Mouse (Mus musculus): ENCODE measurements around the gene Hapln1. TPM values are rescaled to one million over a fixed set of nuclear protein-coding genes. Genes with fewer than 3 reads are reported as not detected.

Hapln1 gene
- polyA plus RNA-seq, 2 experiments, result 46.1 to 91.9 TPM

DNA sequence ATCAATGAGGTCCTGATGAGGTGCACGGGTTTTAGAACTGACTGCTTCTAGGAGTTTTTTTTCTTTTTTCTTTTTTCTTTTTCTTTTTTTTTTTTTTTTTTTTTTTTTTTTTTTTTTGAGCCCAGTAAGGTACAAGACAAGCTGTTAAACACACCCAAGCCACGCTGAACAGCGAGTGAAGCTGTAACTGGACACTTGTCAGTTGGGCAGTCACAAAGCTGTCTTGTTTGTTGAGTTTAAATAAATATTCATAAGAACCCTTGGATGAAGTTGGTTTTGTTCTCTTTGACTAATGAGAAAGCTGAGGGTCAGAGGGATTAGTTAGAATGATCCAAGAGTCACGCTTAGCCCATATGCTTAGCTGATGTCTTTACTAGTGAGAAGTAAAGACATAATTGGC is 55.5 kb downstream of the Hapln1 start:
- WGBS, result 82% methylated on average over 4 of the region's 4 CpGs
- Histone ChIP-seq H3K4me3 (replicated peaks; ENCODE audit: low read length) (no peak overlapping the region), H3K36me3 (ENCODE audit: control insufficient read depth, insufficient read depth, low read length) (no peaks in the 10 kb centered on the region), H3K9ac (ENCODE audit: low read depth, low read length, severe bottlenecking) (no peak overlapping the region), H3K9me3 (ENCODE audit: control insufficient read depth, low read length) (0 out of 2 replicates have a peak, but pooled peaks cover 7% of the 10 kb centered on the region), H3K27me3 (ENCODE audit: control insufficient read depth, insufficient read depth, low read length) (no peaks in the 10 kb centered on the region), H3K27ac (replicated peaks; ENCODE audit: low read depth, low read length) (no peak overlapping the region), H3K4me1 (ENCODE audit: control insufficient read depth, insufficient read depth, low read length) (no peaks in the 10 kb centered on the region), H3K4me2 (replicated peaks; ENCODE audit: low read depth, low read length, severe bottlenecking) (no peak overlapping the region)
- ATAC-seq (ENCODE audit: low FRiP score, low read depth), result no peak
- DNase-seq (ENCODE audit: low spot score), result no peak
- no peak for TF ChIP-seq POLR2A (IDR thresholded peaks at IDR 0.05; ENCODE audit: borderline replicate concordance, extremely low read depth, insufficient read depth, insufficient read length)

DNA sequence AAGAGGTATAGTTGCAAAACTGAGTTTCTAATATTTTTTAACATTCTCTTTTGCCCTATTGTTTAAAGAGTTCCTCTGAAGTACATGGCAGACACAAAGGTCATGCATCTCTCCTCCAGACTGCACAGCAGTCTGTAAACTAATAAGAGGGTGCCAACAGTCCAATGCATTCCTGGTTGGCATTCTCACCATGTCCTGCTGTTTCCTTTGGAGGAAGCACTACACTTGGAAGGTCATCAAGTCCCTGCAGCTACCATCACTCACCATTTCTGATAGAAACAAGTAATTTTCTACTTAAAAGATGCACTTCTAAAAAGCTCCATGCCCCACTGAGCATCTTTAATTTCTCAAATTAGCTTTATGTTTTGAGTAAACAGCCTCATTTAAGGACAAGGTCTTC is 57.8 kb downstream of the Hapln1 start:
- no peak for ATAC-seq (ENCODE audit: low FRiP score, low read depth)
- Histone ChIP-seq H3K9ac (ENCODE audit: low read depth, low read length, severe bottlenecking) (no peak overlapping the region), H3K36me3 (ENCODE audit: control insufficient read depth, insufficient read depth, low read length) (no peaks in the 10 kb centered on the region), H3K27ac (replicated peaks; ENCODE audit: low read depth, low read length) (no peak overlapping the region), H3K9me3 (ENCODE audit: control insufficient read depth, low read length) (0 out of 2 replicates have a peak, but pooled peaks cover 7% of the 10 kb centered on the region), H3K4me1 (ENCODE audit: control insufficient read depth, insufficient read depth, low read length) (no peaks in the 10 kb centered on the region), H3K4me2 (replicated peaks; ENCODE audit: low read depth, low read length, severe bottlenecking) (no peak overlapping the region), H3K4me3 (replicated peaks; ENCODE audit: low read length) (no peak overlapping the region), H3K27me3 (ENCODE audit: control insufficient read depth, insufficient read depth, low read length) (no peaks in the 10 kb centered on the region)
- no peak for DNase-seq (ENCODE audit: low spot score)
- no peak for TF ChIP-seq POLR2A (IDR thresholded peaks at IDR 0.05; ENCODE audit: borderline replicate concordance, extremely low read depth, insufficient read depth, insufficient read length)

DNA sequence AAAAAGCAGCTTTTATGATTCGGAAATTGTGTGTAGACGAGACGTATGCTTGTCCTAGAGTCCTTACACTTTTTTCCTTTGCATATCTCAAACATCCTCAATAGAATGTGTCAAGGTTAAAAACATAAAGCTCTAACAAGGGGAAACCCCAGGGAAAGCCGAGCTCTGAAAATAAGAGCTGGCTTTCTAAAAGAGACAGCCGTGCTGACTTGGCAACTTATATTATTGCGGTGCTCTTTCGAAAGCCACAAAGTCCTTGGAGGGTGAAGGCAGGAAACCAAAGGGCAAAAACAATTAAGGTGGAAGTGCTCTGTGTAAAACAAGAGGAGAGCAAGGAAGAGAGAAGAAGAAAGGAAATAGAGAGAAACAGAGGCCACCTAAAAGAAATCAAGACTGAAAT is 60.9 kb downstream of the Hapln1 start:
- TF ChIP-seq POLR2A (IDR thresholded peaks at IDR 0.05; ENCODE audit: borderline replicate concordance, extremely low read depth, insufficient read depth, insufficient read length), result no peak
- no peaks in the 10 kb centered on the region for H3K4me1 ChIP-seq (ENCODE audit: control insufficient read depth, insufficient read depth, low read length)
- H3K9ac ChIP-seq (ENCODE audit: low read depth, low read length, severe bottlenecking), result no peak overlapping the region
- ATAC-seq (ENCODE audit: low FRiP score, low read depth) (no peak), DNase-seq (ENCODE audit: low spot score) (no peak)
- H3K9me3 ChIP-seq (ENCODE audit: control insufficient read depth, low read length), result no peaks in the 10 kb centered on the region
- WGBS, result 54% methylated on average over 7 of the region's 7 CpGs
- no peak overlapping the region for H3K4me3 ChIP-seq (replicated peaks; ENCODE audit: low read length)
- H3K27ac ChIP-seq (replicated peaks; ENCODE audit: low read depth, low read length), result no peak overlapping the region
- H3K36me3 ChIP-seq (ENCODE audit: control insufficient read depth, insufficient read depth, low read length), result no peaks in the 10 kb centered on the region
- H3K27me3 ChIP-seq (ENCODE audit: control insufficient read depth, insufficient read depth, low read length), result no peaks in the 10 kb centered on the region
- H3K4me2 ChIP-seq (replicated peaks; ENCODE audit: low read depth, low read length, severe bottlenecking), result no peak overlapping the region

DNA sequence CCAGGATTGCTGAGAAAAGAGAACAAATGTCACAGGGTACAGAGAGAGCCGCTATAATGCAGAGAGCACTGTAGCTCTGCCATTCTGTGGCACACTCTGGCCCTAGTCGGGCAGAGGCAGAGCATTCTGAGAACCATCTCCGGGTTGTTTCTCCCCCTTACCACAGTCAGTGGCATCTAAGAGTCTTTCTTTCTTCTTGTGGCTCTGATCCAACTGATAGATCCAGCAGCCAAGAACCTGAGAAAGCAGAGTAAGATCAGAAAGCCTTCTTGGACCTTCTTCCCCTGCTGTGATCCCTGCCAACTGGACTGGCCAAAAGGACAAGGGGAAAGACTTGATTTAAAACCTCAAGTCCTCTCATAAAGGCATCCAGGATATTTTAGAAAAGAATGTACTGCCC is 63.7 kb downstream of the Hapln1 start:
- no peak overlapping the region for H3K27ac ChIP-seq (replicated peaks; ENCODE audit: low read depth, low read length)
- no peak for TF ChIP-seq POLR2A (IDR thresholded peaks at IDR 0.05; ENCODE audit: borderline replicate concordance, extremely low read depth, insufficient read depth, insufficient read length)
- no peak overlapping the region for H3K4me3 ChIP-seq (replicated peaks; ENCODE audit: low read length)
- H3K9ac ChIP-seq (ENCODE audit: low read depth, low read length, severe bottlenecking), result no peak overlapping the region
- no peak for ATAC-seq (ENCODE audit: low FRiP score, low read depth)
- H3K4me2 ChIP-seq (replicated peaks; ENCODE audit: low read depth, low read length, severe bottlenecking), result no peak overlapping the region
- no peaks in the 10 kb centered on the region for H3K36me3 ChIP-seq (ENCODE audit: control insufficient read depth, insufficient read depth, low read length)
- no peaks in the 10 kb centered on the region for H3K4me1 ChIP-seq (ENCODE audit: control insufficient read depth, insufficient read depth, low read length)
- no peaks in the 10 kb centered on the region for H3K9me3 ChIP-seq (ENCODE audit: control insufficient read depth, low read length)
- WGBS, result 83% methylated on average over 3 of the region's 3 CpGs
- DNase-seq (ENCODE audit: low spot score), result no peak
- no peaks in the 10 kb centered on the region for H3K27me3 ChIP-seq (ENCODE audit: control insufficient read depth, insufficient read depth, low read length)

DNA sequence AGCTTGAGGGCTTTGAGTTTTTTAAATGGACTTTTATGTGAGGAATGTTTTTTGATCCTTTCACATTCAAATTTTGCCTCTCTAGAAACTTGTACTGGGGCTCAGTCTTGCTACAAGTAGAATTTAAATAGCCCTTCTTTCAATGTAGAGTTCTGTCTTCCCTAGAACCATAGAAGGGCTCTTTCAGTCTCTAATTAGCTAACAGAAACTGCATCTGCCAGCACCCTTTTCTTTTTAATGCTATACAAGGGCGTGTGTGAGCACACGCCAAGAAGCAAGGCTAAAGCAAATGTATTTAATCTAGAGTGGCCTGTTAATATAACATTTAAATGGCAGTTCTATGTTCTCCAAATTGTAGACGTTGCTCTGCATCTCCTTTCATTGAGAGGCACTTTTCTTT is 67.8 kb downstream of the Hapln1 start:
- Histone ChIP-seq H3K9me3 (ENCODE audit: control insufficient read depth, low read length) (no peaks in the 10 kb centered on the region), H3K9ac (ENCODE audit: low read depth, low read length, severe bottlenecking) (no peak overlapping the region), H3K27me3 (ENCODE audit: control insufficient read depth, insufficient read depth, low read length) (no peaks in the 10 kb centered on the region), H3K4me3 (replicated peaks; ENCODE audit: low read length) (no peak overlapping the region), H3K4me1 (ENCODE audit: control insufficient read depth, insufficient read depth, low read length) (no peaks in the 10 kb centered on the region), H3K36me3 (ENCODE audit: control insufficient read depth, insufficient read depth, low read length) (no peaks in the 10 kb centered on the region), H3K27ac (replicated peaks; ENCODE audit: low read depth, low read length) (no peak overlapping the region), H3K4me2 (replicated peaks; ENCODE audit: low read depth, low read length, severe bottlenecking) (no peak overlapping the region)
- ATAC-seq (ENCODE audit: low FRiP score, low read depth) (no peak), DNase-seq (ENCODE audit: low spot score) (no peak)
- 71% methylated on average over 3 of the region's 3 CpGs for WGBS
- TF ChIP-seq POLR2A (IDR thresholded peaks at IDR 0.05; ENCODE audit: borderline replicate concordance, extremely low read depth, insufficient read depth, insufficient read length), result no peak

DNA sequence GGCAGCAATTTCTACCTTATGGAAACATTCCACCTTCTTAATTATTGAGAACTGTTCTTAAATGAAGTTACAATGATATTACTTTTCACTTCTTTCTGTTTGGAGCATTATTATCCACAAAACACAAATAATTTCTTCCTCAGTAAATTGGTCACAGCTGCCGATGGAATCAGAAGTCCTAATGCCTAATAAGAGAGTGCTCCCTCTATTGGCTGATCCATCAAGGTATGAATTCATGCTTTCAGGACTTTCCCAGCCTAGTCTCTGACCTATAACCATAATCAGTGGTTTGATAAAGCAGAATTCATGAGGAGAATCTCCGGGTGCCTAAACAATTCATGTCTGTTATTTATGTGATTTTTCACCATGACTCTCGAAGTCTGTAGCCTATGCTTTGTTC is 79.5 kb downstream of the Hapln1 start:
- Histone ChIP-seq H3K4me3 (replicated peaks; ENCODE audit: low read length) (no peak overlapping the region), H3K4me1 (ENCODE audit: control insufficient read depth, insufficient read depth, low read length) (no peaks in the 10 kb centered on the region), H3K9ac (ENCODE audit: low read depth, low read length, severe bottlenecking) (no peak overlapping the region), H3K9me3 (ENCODE audit: control insufficient read depth, low read length) (no peaks in the 10 kb centered on the region), H3K36me3 (ENCODE audit: control insufficient read depth, insufficient read depth, low read length) (no peaks in the 10 kb centered on the region), H3K4me2 (replicated peaks; ENCODE audit: low read depth, low read length, severe bottlenecking) (no peak overlapping the region), H3K27me3 (ENCODE audit: control insufficient read depth, insufficient read depth, low read length) (no peaks in the 10 kb centered on the region), H3K27ac (replicated peaks; ENCODE audit: low read depth, low read length) (no peak overlapping the region)
- ATAC-seq (ENCODE audit: low FRiP score, low read depth) (no peak), DNase-seq (ENCODE audit: low spot score) (no peak)
- no peak for TF ChIP-seq POLR2A (IDR thresholded peaks at IDR 0.05; ENCODE audit: borderline replicate concordance, extremely low read depth, insufficient read depth, insufficient read length)
- 78% methylated on average over 3 of the region's 3 CpGs for WGBS
